Mouse (Mus musculus): ENCODE data around the gene Gm9945. TPM values are rescaled to one million over a fixed set of nuclear protein-coding genes. Genes with fewer than 3 reads are reported as not detected.

The Gm9945 gene
- polyA plus RNA-seq, 1 experiment from 2014 or later, result not detected

DNA sequence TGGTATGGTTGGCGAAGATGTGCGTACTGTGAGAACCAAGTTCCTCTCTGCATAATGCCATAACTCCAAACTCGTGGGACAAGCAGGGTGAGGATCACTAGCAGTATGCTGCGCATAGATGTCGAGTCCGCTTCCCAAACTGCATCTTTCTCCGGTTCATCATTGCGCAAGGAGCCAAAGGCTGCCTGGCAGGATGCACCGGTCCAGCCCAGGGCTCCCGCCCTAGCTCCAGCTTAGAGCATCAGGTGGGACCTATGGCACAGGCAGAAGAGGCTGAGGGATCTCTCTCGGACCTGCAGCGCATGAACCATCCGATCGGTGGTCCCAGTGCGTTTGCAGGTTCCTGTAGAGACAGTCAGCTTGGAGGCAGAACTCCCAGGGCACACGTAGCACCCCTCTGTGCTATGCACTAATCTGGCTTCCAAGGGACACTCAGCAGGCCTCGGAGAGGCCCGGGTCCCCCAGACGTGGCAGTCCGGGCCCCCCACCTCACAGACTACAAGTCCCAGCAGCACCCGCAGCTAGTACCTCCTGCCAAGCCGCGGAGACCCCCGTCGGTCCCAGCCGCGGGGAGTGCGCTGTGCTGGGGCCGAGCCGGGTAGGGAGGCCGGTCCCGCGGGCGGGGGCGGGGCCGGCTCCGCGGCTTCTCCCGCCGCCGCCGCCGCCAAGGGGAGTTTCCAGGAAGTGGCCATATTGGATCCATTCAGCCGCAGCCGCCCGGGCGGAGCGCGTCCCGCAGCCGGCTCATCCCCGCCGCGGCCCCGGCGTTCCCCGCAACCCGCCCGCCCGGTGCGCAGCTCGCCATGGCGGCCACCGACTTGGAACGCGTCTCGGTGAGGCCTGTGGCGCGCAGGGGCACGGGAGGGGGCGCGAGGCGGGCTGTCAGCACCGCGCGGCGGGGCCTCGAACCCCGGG, 39.5 kb downstream of the Gm9945 start, which contains the start of gene Sept8:
TSS of gene Sept8 (plus strand) at position 51 of the 915 bp plus-strand sequence.
- WGBS, result 4% methylated on average over 78 of the region's 79 CpGs
- no peaks in the 10 kb centered on the region for H3K9me3 ChIP-seq
- H3K36me3 ChIP-seq, result no peaks in the 10 kb centered on the region
- H3K4me2 ChIP-seq (replicated peaks), result peak within 1 kb of the TSS; percentile 86
- peak within 1 kb of the TSS; percentile 77 for H3K4me3 ChIP-seq
- H3K4me1 ChIP-seq, result peaks cover 30% of the 10 kb centered on the region
- H3K27me3 ChIP-seq, result no peaks in the 10 kb centered on the region
- peak within 1 kb of the TSS; percentile 71 for H3K27ac ChIP-seq
- peak within 1 kb of the TSS; percentile 84 for H3K9ac ChIP-seq
- ATAC-seq (ENCODE audit: insufficient number of reproducible peaks, insufficient read depth, low FRiP score, low TSS enrichment), result peak; percentile 80

- 0 out of 2 replicates have a peak, but pooled peaks have one; percentile 30 for ATAC-seq (ENCODE audit: insufficient number of reproducible peaks, insufficient read depth, low FRiP score, low TSS enrichment)
- Histone ChIP-seq H3K27ac (peak overlapping the region; percentile 71), H3K4me1 (peaks cover 37% of the 10 kb centered on the region)
Observed at GRCm38 (mm10) chr11:53520122-53520978, 40.4 kb downstream of the Gm9945 start.

GRCm38 (mm10) chr11:53521120-53521820, 41.3 kb downstream of the Gm9945 start:
- Histone ChIP-seq H3K4me1 (peaks cover 37% of the 10 kb centered on the region), H3K27ac (0 out of 2 replicates have a peak overlapping the region, but pooled peaks have one; percentile 71)
- ATAC-seq (ENCODE audit: insufficient number of reproducible peaks, insufficient read depth, low FRiP score, low TSS enrichment), result no peak

More at GRCm38 (mm10) chr11:53520122-53520978, 40.4 kb downstream of the Gm9945 start:
- Histone ChIP-seq H3K9me3 (no peaks in the 10 kb centered on the region), H3K9ac (peak overlapping the region; percentile 84), H3K27me3 (no peaks in the 10 kb centered on the region), H3K4me3 (peak overlapping the region; percentile 77), H3K4me2 (replicated peaks) (peak overlapping the region; percentile 86), H3K36me3 (no peaks in the 10 kb centered on the region)
- 3% methylated on average over 24 of the region's 24 CpGs for WGBS

DNA sequence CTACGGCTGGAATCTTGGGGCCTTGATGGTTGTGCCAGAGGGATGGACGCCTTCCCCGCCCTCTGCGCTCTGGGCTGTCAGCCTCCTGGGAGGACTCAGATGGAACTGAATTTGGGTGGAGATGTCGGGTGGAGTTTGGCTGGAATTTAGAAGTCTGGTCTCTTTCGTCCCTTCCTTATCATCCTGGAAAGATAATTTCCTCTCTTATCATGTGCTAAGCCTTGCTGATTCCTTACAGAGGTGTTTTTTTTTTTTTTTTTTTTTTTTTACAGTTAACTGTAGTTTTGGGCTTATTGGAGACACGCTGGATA, 41.8 kb downstream of the Gm9945 start:
- peak overlapping the region; percentile 86; the same call in 1 of the 2 replicates for H3K4me2 ChIP-seq (replicated peaks)
- WGBS, result 82% methylated on average over 7 of the region's 7 CpGs
- H3K27me3 ChIP-seq, result no peaks in the 10 kb centered on the region
- peaks cover 37% of the 10 kb centered on the region for H3K4me1 ChIP-seq
- ATAC-seq (ENCODE audit: insufficient number of reproducible peaks, insufficient read depth, low FRiP score, low TSS enrichment), result no peak
- H3K9me3 ChIP-seq, result no peaks in the 10 kb centered on the region
- H3K36me3 ChIP-seq, result no peaks in the 10 kb centered on the region
- H3K27ac ChIP-seq, result no peak overlapping the region
- no peak overlapping the region for H3K9ac ChIP-seq
- H3K4me3 ChIP-seq, result no peak overlapping the region

More at GRCm38 (mm10) chr11:53521120-53521820, 41.3 kb downstream of the Gm9945 start:
- no peaks in the 10 kb centered on the region for H3K36me3 ChIP-seq
- no peak overlapping the region; the same call in 1 of the 2 replicates for H3K9ac ChIP-seq
- no peaks in the 10 kb centered on the region for H3K27me3 ChIP-seq
- no peaks in the 10 kb centered on the region for H3K9me3 ChIP-seq
- WGBS, result 50% methylated on average over 16 of the region's 16 CpGs
- H3K4me2 ChIP-seq (replicated peaks), result peak overlapping the region; percentile 86
- H3K4me3 ChIP-seq, result peak overlapping the region; percentile 77

GRCm38 (mm10) chr11:53522362-53522761, 42.4 kb downstream of the Gm9945 start:
- ATAC-seq (ENCODE audit: insufficient number of reproducible peaks, insufficient read depth, low FRiP score, low TSS enrichment), result no peak
- Histone ChIP-seq H3K9me3 (no peaks in the 10 kb centered on the region), H3K4me1 (peaks cover 37% of the 10 kb centered on the region), H3K4me2 (replicated peaks) (no peak overlapping the region), H3K4me3 (no peak overlapping the region), H3K27me3 (no peaks in the 10 kb centered on the region), H3K9ac (no peak overlapping the region), H3K36me3 (no peaks in the 10 kb centered on the region), H3K27ac (no peak overlapping the region)
- 86% methylated on average over 3 of the region's 3 CpGs for WGBS

DNA sequence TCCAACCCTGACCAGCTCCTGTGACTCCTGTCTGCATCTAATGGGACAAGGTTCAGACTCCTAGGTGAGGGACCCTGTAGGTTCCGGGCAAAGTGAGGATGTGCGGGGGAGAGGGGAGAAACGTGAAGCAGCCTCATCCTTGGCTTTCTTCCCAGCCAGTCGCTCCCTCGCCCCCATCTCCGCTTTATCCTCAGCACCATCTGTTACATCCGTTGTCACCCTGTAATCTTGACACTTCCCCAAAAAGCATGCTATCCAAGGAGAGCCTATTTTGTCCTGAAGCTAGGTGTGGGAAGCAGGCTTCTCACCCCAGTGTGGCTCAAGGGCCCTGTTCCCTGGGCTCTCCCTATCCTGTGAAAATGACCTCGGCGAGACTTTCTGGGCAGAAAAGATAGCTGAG, 43.0 kb downstream of the Gm9945 start:
- ATAC-seq (ENCODE audit: insufficient number of reproducible peaks, insufficient read depth, low FRiP score, low TSS enrichment), result no peak
- 79% methylated on average over 9 of the region's 9 CpGs for WGBS
- Histone ChIP-seq H3K4me2 (replicated peaks) (no peak overlapping the region), H3K9ac (no peak overlapping the region), H3K9me3 (no peaks in the 10 kb centered on the region), H3K36me3 (no peaks in the 10 kb centered on the region), H3K4me3 (no peak overlapping the region), H3K27ac (no peak overlapping the region), H3K4me1 (peaks cover 37% of the 10 kb centered on the region), H3K27me3 (no peaks in the 10 kb centered on the region)

DNA sequence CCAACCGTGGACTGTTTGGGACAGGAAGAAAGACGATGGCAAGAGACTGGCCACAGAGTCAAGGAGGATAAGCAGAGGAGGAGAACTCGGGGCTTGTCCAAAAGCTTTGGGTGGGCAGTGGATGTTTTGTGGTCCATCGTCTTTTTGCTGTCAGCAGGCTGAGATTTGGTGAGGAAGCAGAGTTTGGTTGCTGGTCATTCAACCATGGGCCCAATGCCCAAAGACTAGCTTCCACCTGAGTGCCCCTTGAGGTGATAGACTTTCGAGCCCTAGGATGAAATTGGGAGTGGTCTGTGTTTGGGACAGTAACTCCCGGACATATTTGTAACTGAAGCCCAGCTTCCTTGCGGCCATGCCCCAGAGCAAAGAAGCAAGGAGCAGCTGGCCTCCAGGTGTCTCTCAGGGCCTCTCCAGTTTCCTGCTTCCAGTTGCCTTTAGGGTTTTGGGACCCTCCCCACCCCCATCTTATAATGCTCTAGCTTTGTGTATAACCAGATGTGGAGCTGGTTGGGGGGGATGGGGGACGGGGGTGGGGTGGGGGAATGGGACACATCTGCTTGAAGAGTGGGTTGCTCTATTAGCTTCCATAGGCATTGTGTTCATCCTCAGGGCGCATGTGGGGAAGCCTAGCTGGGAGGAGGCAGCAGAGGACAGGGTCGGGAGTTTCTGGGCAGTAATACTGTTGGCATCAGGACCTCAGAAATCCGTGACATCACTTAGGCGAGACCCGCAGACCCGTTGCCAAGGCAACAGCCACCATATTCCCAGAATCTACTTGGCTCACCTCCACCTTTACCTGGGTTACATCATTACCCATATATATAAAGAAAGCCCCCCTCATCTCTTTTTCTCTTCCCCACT, 43.8 kb downstream of the Gm9945 start:
- H3K27me3 ChIP-seq, result no peaks in the 10 kb centered on the region
- 0 out of 2 replicates have a peak overlapping the region, but pooled peaks have one; percentile 46 for H3K27ac ChIP-seq
- no peaks in the 10 kb centered on the region for H3K9me3 ChIP-seq
- H3K4me3 ChIP-seq, result no peak overlapping the region
- H3K4me2 ChIP-seq (replicated peaks), result no peak overlapping the region
- ATAC-seq (ENCODE audit: insufficient number of reproducible peaks, insufficient read depth, low FRiP score, low TSS enrichment), result no peak
- H3K36me3 ChIP-seq, result no peaks in the 10 kb centered on the region
- peaks cover 41% of the 10 kb centered on the region for H3K4me1 ChIP-seq
- 59% methylated on average over 14 of the region's 14 CpGs for WGBS
- H3K9ac ChIP-seq, result no peak overlapping the region

- H3K9me3 ChIP-seq, result no peaks in the 10 kb centered on the region
- no peak overlapping the region for H3K4me3 ChIP-seq
- H3K4me1 ChIP-seq, result peaks cover 49% of the 10 kb centered on the region
- H3K9ac ChIP-seq, result no peak overlapping the region
- ATAC-seq (ENCODE audit: insufficient number of reproducible peaks, insufficient read depth, low FRiP score, low TSS enrichment), result no peak
- no peaks in the 10 kb centered on the region for H3K36me3 ChIP-seq
- H3K27ac ChIP-seq, result no peak overlapping the region
- H3K27me3 ChIP-seq, result no peaks in the 10 kb centered on the region
- WGBS, result 64% methylated on average over 6 of the region's 6 CpGs
- no peak overlapping the region for H3K4me2 ChIP-seq (replicated peaks)
Observed at GRCm38 (mm10) chr11:53524905-53525304, 44.9 kb downstream of the Gm9945 start.

GRCm38 (mm10) chr11:53525461-53525860, 45.5 kb downstream of the Gm9945 start:
- ATAC-seq (ENCODE audit: insufficient number of reproducible peaks, insufficient read depth, low FRiP score, low TSS enrichment), result no peak
- H3K27ac ChIP-seq, result no peak overlapping the region
- H3K4me3 ChIP-seq, result no peak overlapping the region
- no peaks in the 10 kb centered on the region for H3K9me3 ChIP-seq
- no peak overlapping the region for H3K9ac ChIP-seq
- WGBS, result 34% methylated on average over 4 of the region's 4 CpGs
- H3K4me1 ChIP-seq, result peaks cover 46% of the 10 kb centered on the region
- H3K36me3 ChIP-seq, result no peaks in the 10 kb centered on the region
- H3K4me2 ChIP-seq (replicated peaks), result no peak overlapping the region
- H3K27me3 ChIP-seq, result no peaks in the 10 kb centered on the region

GRCm38 (mm10) chr11:53528397-53529252, 48.7 kb downstream of the Gm9945 start:
- Histone ChIP-seq H3K9ac (no peak overlapping the region), H3K27ac (no peak overlapping the region), H3K27me3 (no peaks in the 10 kb centered on the region), H3K9me3 (no peaks in the 10 kb centered on the region), H3K36me3 (peaks cover 8% of the 10 kb centered on the region; the same call in 1 of the 2 replicates), H3K4me1 (peaks cover 27% of the 10 kb centered on the region), H3K4me3 (no peak overlapping the region), H3K4me2 (replicated peaks) (no peak overlapping the region)
- no peak for ATAC-seq (ENCODE audit: insufficient number of reproducible peaks, insufficient read depth, low FRiP score, low TSS enrichment)
- WGBS, result 77% methylated on average over 9 of the region's 9 CpGs

Measured in embryonic facial prominence, embryonic 12.5 days (tissue).